Mouse (Mus musculus) stomach, embryonic 15.5 days (tissue): ENCODE measurements around the gene Ctnnd2. TPM values are rescaled to one million over a fixed set of nuclear protein-coding genes. Genes with fewer than 3 reads are reported as not detected.

Experiments used
- ATAC-seq: fragments of 200-750 bp; cut with Nextera tagmentation; 2 replicates; pipeline ENCODE4 v1.8.0; 2017; ENCODE audit warnings: low read depth, moderate number of reproducible peaks, moderate TSS enrichment; ENCODE audit not compliant: insufficient read depth, low FRiP score
- H3K27ac ChIP-seq: fragments of 300-500 bp; sonication (generic); 2 replicates; pipeline ENCODE4 v1.5.1; 2015; ENCODE audit warnings: mild to moderate bottlenecking, inconsistent platforms
- H3K27me3 ChIP-seq: fragments of 300-500 bp; sonication (generic); replicated peaks from 2 replicates; pipeline ENCODE4 v1.6.1; 2015; ENCODE audit warnings: inconsistent platforms
- H3K36me3 ChIP-seq: fragments of 300-500 bp; sonication (generic); 2 replicates; pipeline ENCODE4 v1.6.1; 2015; ENCODE audit warnings: inconsistent platforms
- H3K4me1 ChIP-seq: fragments of 300-500 bp; sonication (generic); 2 replicates; pipeline ENCODE4 v1.6.1; 2015; ENCODE audit warnings: inconsistent platforms
- H3K4me2 ChIP-seq: fragments of 300-500 bp; sonication (generic); 2 replicates; pipeline ENCODE4 v1.6.1; 2015; ENCODE audit warnings: mild to moderate bottlenecking, inconsistent platforms
- H3K4me3 ChIP-seq: fragments of 300-500 bp; sonication (generic); replicated peaks from 2 replicates; pipeline ENCODE4 v1.5.1; 2015; ENCODE audit warnings: inconsistent platforms
- H3K9ac ChIP-seq: fragments of 300-500 bp; sonication (generic); 2 replicates; pipeline ENCODE4 v1.6.1; 2015; ENCODE audit warnings: inconsistent platforms
- H3K9me3 ChIP-seq: fragments of 300-500 bp; sonication (generic); 2 replicates; pipeline ENCODE4 v1.6.1; 2016; ENCODE audit warnings: inconsistent platforms
- WGBS: fragments of 180-500 bp; shearing (Covaris S2); methylation state at CpG from one replicate; pipeline ENCODE4 v1.1.7; 2015; 5-methylcytosine and 5-hydroxymethylcytosine counted together
- polyA plus RNA-seq: library from polyadenylated mRNA; unstranded; fragments of >200 nt; fragmentation: Nextera tagmentation; extraction: Ambion mirVana; gene quantifications from 2 replicates; pipeline ENCODE4 v1.2.1, GENCODE M21; 2015

Ctnnd2 gene
- polyA plus RNA-seq, 1 experiment from 2014 or later, result 4.5 TPM

DNA sequence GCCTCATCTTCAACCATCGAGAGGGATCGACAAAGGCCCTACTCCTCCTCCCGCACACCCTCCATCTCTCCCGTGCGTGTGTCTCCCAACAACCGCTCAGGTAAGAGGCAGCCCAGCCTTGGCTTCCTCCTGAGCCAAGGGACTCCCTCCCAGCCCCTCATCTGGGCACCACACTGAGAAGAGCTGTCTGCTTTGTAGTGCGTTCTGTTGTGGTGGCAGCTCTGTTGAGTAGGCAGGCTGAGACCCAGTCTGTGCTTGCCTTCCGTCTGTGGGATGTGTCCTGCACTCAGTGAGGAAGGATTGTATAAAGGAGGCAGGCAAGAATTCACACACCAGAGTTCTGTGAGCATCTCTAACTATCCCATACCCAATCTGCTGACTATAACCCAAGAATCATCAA lies 832.6 kb downstream of the Ctnnd2 start:
- 81% methylated on average over 8 of the region's 8 CpGs for WGBS
- no peaks in the 10 kb centered on the region for H3K9me3 ChIP-seq
- H3K4me1 ChIP-seq, result no peaks in the 10 kb centered on the region
- no peak overlapping the region for H3K9ac ChIP-seq
- H3K27me3 ChIP-seq, result no peaks in the 10 kb centered on the region
- no peaks in the 10 kb centered on the region for H3K36me3 ChIP-seq
- ATAC-seq, result no peak
- no peak overlapping the region for H3K4me2 ChIP-seq
- H3K4me3 ChIP-seq, result no peak overlapping the region
- H3K27ac ChIP-seq, result no peak overlapping the region

GRCm38 (mm10) chr15:31006050-31006824 lies 833.8 kb downstream of the Ctnnd2 start:
- WGBS, result 51% methylated on average over 8 of the region's 8 CpGs
- Histone ChIP-seq H3K4me3 (no peak overlapping the region), H3K4me1 (no peaks in the 10 kb centered on the region), H3K27me3 (no peaks in the 10 kb centered on the region), H3K36me3 (no peaks in the 10 kb centered on the region), H3K4me2 (no peak overlapping the region), H3K9me3 (no peaks in the 10 kb centered on the region), H3K9ac (no peak overlapping the region), H3K27ac (no peak overlapping the region)
- no peak for ATAC-seq

- Histone ChIP-seq H3K36me3 (no peaks in the 10 kb centered on the region), H3K27me3 (no peaks in the 10 kb centered on the region), H3K4me2 (no peak overlapping the region), H3K4me1 (no peaks in the 10 kb centered on the region), H3K27ac (no peak overlapping the region), H3K9ac (no peak overlapping the region), H3K4me3 (no peak overlapping the region), H3K9me3 (no peaks in the 10 kb centered on the region)
- no peak for ATAC-seq
- 84% methylated on average over 8 of the region's 8 CpGs for WGBS
Observed at GRCm38 (mm10) chr15:31006825-31007157, 834.4 kb downstream of the Ctnnd2 start.

DNA sequence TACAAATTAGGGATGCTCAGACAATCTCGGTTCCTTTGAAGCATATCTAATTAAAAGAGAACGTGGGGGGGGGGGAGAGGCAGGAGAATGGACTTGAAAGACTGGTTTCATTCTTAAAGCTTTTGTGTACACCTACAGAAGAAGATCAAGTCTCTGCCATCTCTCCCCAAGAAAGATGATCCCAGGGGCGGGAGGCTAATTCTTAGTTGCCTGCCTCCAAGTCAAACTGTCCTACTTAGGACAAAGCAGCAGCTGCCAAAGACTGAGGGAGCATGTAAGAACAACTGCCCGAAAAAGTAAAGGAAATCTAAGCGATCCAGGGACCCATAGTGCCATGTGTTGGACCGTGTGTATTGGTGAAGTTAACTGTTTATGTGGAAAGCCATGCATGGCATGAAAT lies 836.2 kb downstream of the Ctnnd2 start:
- WGBS, result 70% methylated on average over 6 of the region's 6 CpGs

DNA sequence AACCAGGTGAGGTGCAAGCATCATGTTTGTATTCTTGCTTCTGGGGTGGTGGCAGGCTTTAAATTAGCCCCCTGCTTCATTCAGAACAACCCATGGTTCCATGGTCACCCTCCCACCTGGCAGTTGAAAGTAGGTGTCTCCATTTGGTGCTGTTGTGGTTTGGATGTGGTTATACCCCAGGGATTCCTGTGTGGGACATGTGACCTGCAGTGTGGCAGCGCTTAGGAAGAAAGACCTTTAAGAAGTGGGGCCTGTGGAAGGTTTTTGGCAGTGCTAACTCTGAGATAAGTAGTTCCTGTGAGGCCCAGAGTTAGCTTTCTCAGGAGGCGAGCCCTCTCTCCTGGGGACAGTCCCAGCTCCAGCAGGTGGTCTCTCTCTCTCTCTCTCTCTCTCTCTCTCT lies 848.4 kb downstream of the Ctnnd2 start:
- no peaks in the 10 kb centered on the region for H3K36me3 ChIP-seq
- 78% methylated on average over 2 of the region's 2 CpGs for WGBS
- H3K9ac ChIP-seq, result no peak overlapping the region
- H3K4me3 ChIP-seq, result no peak overlapping the region
- H3K9me3 ChIP-seq, result no peaks in the 10 kb centered on the region
- no peak overlapping the region for H3K27ac ChIP-seq
- H3K4me2 ChIP-seq, result no peak overlapping the region
- H3K4me1 ChIP-seq, result no peaks in the 10 kb centered on the region
- ATAC-seq, result no peak
- no peaks in the 10 kb centered on the region for H3K27me3 ChIP-seq

More for the DNA sequence above, 836.2 kb downstream of the Ctnnd2 start:
- H3K4me2 ChIP-seq, result no peak overlapping the region
- H3K27me3 ChIP-seq, result no peaks in the 10 kb centered on the region
- H3K27ac ChIP-seq, result no peak overlapping the region
- H3K36me3 ChIP-seq, result no peaks in the 10 kb centered on the region
- ATAC-seq, result no peak
- H3K4me1 ChIP-seq, result no peaks in the 10 kb centered on the region
- no peak overlapping the region for H3K9ac ChIP-seq
- no peak overlapping the region for H3K4me3 ChIP-seq
- no peaks in the 10 kb centered on the region for H3K9me3 ChIP-seq

DNA sequence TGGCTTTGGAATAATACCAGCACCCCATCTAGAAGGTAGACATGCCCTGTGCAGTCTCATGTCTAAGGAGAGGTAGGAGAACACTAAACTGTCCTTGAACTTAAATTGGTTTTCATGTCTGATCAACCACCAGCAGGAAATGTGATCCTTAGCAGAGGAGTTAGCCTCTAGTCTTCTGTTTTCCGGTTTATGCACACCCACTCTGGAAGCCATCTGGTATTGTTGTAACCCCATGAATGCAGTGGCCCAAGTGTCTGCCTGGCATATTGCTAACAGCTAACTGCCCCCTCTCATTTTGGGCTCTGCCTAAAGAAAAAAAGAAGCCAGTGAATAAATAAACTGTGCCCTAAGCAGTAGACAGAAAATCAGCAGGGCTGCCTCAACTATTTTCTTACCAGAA lies 849.6 kb downstream of the Ctnnd2 start:
- Histone ChIP-seq H3K4me3 (no peak overlapping the region), H3K27me3 (no peaks in the 10 kb centered on the region), H3K36me3 (no peaks in the 10 kb centered on the region), H3K27ac (no peak overlapping the region), H3K9me3 (no peaks in the 10 kb centered on the region), H3K4me1 (no peaks in the 10 kb centered on the region), H3K4me2 (no peak overlapping the region), H3K9ac (no peak overlapping the region)
- no peak for ATAC-seq
- WGBS, result 65% methylated on average over 1 of the region's 1 CpGs

- Histone ChIP-seq H3K4me1 (no peaks in the 10 kb centered on the region), H3K36me3 (no peaks in the 10 kb centered on the region), H3K9me3 (no peaks in the 10 kb centered on the region), H3K4me2 (no peak overlapping the region), H3K9ac (no peak overlapping the region), H3K27me3 (no peaks in the 10 kb centered on the region), H3K27ac (no peak overlapping the region), H3K4me3 (no peak overlapping the region)
- 82% methylated on average over 3 of the region's 3 CpGs for WGBS
- ATAC-seq, result no peak
Observed at GRCm38 (mm10) chr15:31022497-31022896, 850.1 kb downstream of the Ctnnd2 start.

GRCm38 (mm10) chr15:31023766-31024165 lies 851.4 kb downstream of the Ctnnd2 start:
- H3K27ac ChIP-seq, result no peak overlapping the region
- ATAC-seq, result no peak
- no peak overlapping the region for H3K9ac ChIP-seq
- WGBS, result 85% methylated on average over 5 of the region's 5 CpGs
- H3K4me1 ChIP-seq, result no peaks in the 10 kb centered on the region
- H3K9me3 ChIP-seq, result no peaks in the 10 kb centered on the region
- no peak overlapping the region for H3K4me2 ChIP-seq
- no peaks in the 10 kb centered on the region for H3K27me3 ChIP-seq
- H3K4me3 ChIP-seq, result no peak overlapping the region
- H3K36me3 ChIP-seq, result no peaks in the 10 kb centered on the region

DNA sequence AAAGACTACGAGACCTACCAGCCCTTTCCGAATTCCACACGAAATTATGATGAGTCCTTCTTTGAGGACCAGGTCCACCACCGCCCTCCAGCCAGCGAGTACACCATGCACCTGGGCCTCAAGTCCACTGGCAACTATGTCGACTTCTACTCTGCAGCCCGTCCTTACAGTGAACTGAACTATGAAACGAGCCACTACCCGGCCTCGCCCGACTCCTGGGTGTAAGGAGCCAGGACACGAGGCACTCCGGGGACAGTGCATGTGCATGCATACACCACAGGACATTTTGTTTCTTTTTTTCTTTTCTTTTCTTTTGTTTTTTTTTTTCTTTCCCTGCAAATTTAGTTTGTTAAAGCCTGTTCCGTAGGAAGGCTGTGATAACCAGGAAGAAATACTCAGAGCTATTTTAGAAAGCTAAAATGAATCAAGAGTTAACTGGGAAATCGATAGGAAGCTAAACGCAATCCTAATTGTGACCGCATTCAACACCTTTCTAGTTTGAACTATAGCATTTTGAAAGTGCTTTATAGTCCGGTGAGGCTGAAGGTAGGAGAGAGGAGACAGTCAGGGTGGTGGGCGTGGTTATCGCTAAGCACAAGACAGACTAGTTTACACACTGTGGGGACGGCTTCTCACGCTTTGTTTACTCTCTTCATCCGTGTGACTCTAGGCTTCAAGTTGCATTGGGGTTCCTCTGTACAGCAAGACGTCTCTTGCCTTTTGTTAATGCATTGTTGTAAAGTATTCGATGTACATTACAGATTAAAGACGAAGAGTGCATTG lies 855.2 kb downstream of the Ctnnd2 start:
- Histone ChIP-seq H3K27me3 (no peaks in the 10 kb centered on the region), H3K4me3 (no peak overlapping the region), H3K9ac (no peak overlapping the region), H3K27ac (no peak overlapping the region), H3K9me3 (no peaks in the 10 kb centered on the region), H3K4me2 (no peak overlapping the region), H3K4me1 (no peaks in the 10 kb centered on the region), H3K36me3 (no peaks in the 10 kb centered on the region)
- ATAC-seq, result no peak
- 69% methylated on average over 26 of the region's 26 CpGs for WGBS

GRCm38 (mm10) chr15:31044983-31045382 lies 872.6 kb downstream of the Ctnnd2 start:
- Histone ChIP-seq H3K9ac (no peak overlapping the region), H3K27ac (no peak overlapping the region), H3K4me3 (no peak overlapping the region), H3K4me1 (no peaks in the 10 kb centered on the region), H3K27me3 (no peaks in the 10 kb centered on the region), H3K4me2 (no peak overlapping the region), H3K9me3 (no peaks in the 10 kb centered on the region), H3K36me3 (no peaks in the 10 kb centered on the region)
- WGBS, result 40% methylated on average over 1 of the region's 1 CpGs
- no peak for ATAC-seq

DNA sequence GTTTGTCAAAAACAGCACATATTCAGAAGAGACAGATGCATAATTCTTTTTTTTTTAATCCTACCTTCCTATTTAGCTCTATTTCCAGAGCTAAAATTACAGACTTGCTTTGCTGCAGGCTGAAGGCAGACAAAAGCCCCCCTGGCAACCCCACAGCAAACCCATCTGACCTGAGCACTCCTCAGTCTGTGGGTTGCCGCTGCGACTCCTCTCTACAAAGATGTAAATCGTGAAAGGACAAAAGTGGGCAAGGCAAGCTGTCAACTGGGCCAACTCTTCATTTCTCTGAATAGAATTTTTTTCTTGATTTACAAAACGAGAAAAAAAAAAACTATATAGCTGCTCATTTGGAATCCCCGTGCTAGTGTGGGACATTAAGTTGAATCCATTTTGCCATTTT lies 879.1 kb downstream of the Ctnnd2 start:
- no peak overlapping the region for H3K9ac ChIP-seq
- 80% methylated on average over 5 of the region's 5 CpGs for WGBS
- no peaks in the 10 kb centered on the region for H3K4me1 ChIP-seq
- no peak overlapping the region for H3K27ac ChIP-seq
- no peak overlapping the region for H3K4me3 ChIP-seq
- H3K36me3 ChIP-seq, result no peaks in the 10 kb centered on the region
- H3K9me3 ChIP-seq, result no peaks in the 10 kb centered on the region
- no peak for ATAC-seq
- no peak overlapping the region for H3K4me2 ChIP-seq
- no peaks in the 10 kb centered on the region for H3K27me3 ChIP-seq

DNA sequence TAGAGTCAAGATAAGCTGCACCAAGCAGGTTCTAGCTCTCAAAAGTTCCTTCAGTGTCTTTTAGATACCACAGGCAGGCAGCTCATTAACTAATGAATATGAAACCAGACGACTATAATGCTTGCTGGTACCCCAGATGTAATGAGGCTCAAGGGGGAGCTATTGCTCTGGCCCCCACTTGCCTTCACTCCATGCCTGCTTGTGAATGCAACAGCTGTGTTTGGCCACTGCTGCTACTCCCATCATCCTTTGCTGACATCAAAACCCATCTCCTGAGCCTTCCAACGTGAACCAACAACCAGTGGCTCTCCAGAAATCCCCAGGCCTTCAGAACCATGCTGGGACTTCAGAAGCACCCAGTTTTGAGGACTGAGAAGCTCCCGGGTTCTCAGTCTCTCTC lies 883.8 kb downstream of the Ctnnd2 start:
- no peak overlapping the region for H3K4me3 ChIP-seq
- H3K27me3 ChIP-seq, result no peaks in the 10 kb centered on the region
- no peak overlapping the region for H3K27ac ChIP-seq
- H3K36me3 ChIP-seq, result no peaks in the 10 kb centered on the region
- 58% methylated on average over 3 of the region's 3 CpGs for WGBS
- no peaks in the 10 kb centered on the region for H3K4me1 ChIP-seq
- H3K9ac ChIP-seq, result no peak overlapping the region
- ATAC-seq, result no peak
- no peaks in the 10 kb centered on the region for H3K9me3 ChIP-seq
- no peak overlapping the region for H3K4me2 ChIP-seq
